Mouse (Mus musculus): Measurements from ENCODE around the gene Spag5. TPM values are rescaled to one million over a fixed set of nuclear protein-coding genes. Genes with fewer than 3 reads are reported as not detected.

The Spag5 gene
- polyA plus RNA-seq (2014; fragmentation: Nextera tagmentation; extraction: Ambion mirVana): 48.3 and 52.2 TPM in 2 replicates

GRCm38 (mm10) chr11:78301357-78302084 is at the start of gene Spag5:
Gene Spag5, plus strand, starts transcription at chr11:78301529.
- no peaks in the 10 kb centered on the region for H3K27me3 ChIP-seq (ENCODE audit: control insufficient read depth, insufficient read depth, low read length)
- ATAC-seq (ENCODE audit: low FRiP score) (peak; percentile 97), DNase-seq (ENCODE audit: low spot score) (peak; percentile 94)
- H3K4me1 ChIP-seq (replicated peaks; ENCODE audit: control insufficient read depth, insufficient read depth, low read length): no peaks in the 10 kb centered on the region
- H3K9me3 ChIP-seq (ENCODE audit: control insufficient read depth, low read length): no peaks in the 10 kb centered on the region
- H3K4me3 ChIP-seq (ENCODE audit: low read depth, low read length): peak within 1 kb of the TSS; percentile 79
- H3K9ac ChIP-seq (ENCODE audit: low read depth, low read length): peak within 1 kb of the TSS; percentile 75
- 0 out of 2 replicates have a peak within 1 kb of the TSS, but pooled peaks have one; percentile 6 for H3K27ac ChIP-seq (ENCODE audit: low read depth, low read length)
- H3K4me2 ChIP-seq (replicated peaks; ENCODE audit: low read depth, low read length): peak within 1 kb of the TSS; percentile 75
- under 1% methylated on average over 49 of the region's 49 CpGs for WGBS
- H3K36me3 ChIP-seq (ENCODE audit: control insufficient read depth, insufficient read depth, low read length): peaks cover 9% of the 10 kb centered on the region

- WGBS: 100% methylated on average over 1 of the region's 1 CpGs
- Histone ChIP-seq H3K4me3 (ENCODE audit: low read depth, low read length) (no peak overlapping the region), H3K9ac (ENCODE audit: low read depth, low read length) (no peak overlapping the region), H3K4me1 (replicated peaks; ENCODE audit: control insufficient read depth, insufficient read depth, low read length) (no peaks in the 10 kb centered on the region), H3K27ac (ENCODE audit: low read depth, low read length) (no peak overlapping the region), H3K36me3 (ENCODE audit: control insufficient read depth, insufficient read depth, low read length) (peaks cover 8% of the 10 kb centered on the region), H3K9me3 (ENCODE audit: control insufficient read depth, low read length) (no peaks in the 10 kb centered on the region), H3K4me2 (replicated peaks; ENCODE audit: low read depth, low read length) (no peak overlapping the region), H3K27me3 (ENCODE audit: control insufficient read depth, insufficient read depth, low read length) (0 out of 2 replicates have a peak, but pooled peaks cover 2% of the 10 kb centered on the region)
- no peak for ATAC-seq (ENCODE audit: low FRiP score)
- DNase-seq (ENCODE audit: low spot score): no peak
Observed at GRCm38 (mm10) chr11:78256618-78257017, 44.7 kb upstream of the Spag5 start.

GRCm38 (mm10) chr11:78260489-78261258 is 40.7 kb upstream of the Spag5 start:
- Histone ChIP-seq H3K4me1 (replicated peaks; ENCODE audit: control insufficient read depth, insufficient read depth, low read length) (no peaks in the 10 kb centered on the region), H3K27ac (ENCODE audit: low read depth, low read length) (no peak overlapping the region), H3K9ac (ENCODE audit: low read depth, low read length) (no peak overlapping the region), H3K9me3 (ENCODE audit: control insufficient read depth, low read length) (no peaks in the 10 kb centered on the region), H3K4me2 (replicated peaks; ENCODE audit: low read depth, low read length) (no peak overlapping the region), H3K27me3 (ENCODE audit: control insufficient read depth, insufficient read depth, low read length) (0 out of 2 replicates have a peak, but pooled peaks cover 2% of the 10 kb centered on the region), H3K36me3 (ENCODE audit: control insufficient read depth, insufficient read depth, low read length) (peaks cover 8% of the 10 kb centered on the region), H3K4me3 (ENCODE audit: low read depth, low read length) (peak overlapping the region; percentile 85)
- no peak for DNase-seq (ENCODE audit: low spot score)
- WGBS: 100% methylated on average over 2 of the region's 2 CpGs
- 0 out of 2 replicates have a peak, but pooled peaks have one; percentile 2 for ATAC-seq (ENCODE audit: low FRiP score)

GRCm38 (mm10) chr11:78261380-78262352 is 39.7 kb upstream of the Spag5 start, which contains the start of gene 2610507B11Rik:
Gene 2610507B11Rik, plus strand, starts transcription at chr11:78261752.
- no peaks in the 10 kb centered on the region for H3K4me1 ChIP-seq (replicated peaks; ENCODE audit: control insufficient read depth, insufficient read depth, low read length)
- H3K27me3 ChIP-seq (ENCODE audit: control insufficient read depth, insufficient read depth, low read length): 0 out of 2 replicates have a peak, but pooled peaks cover 2% of the 10 kb centered on the region
- H3K9ac ChIP-seq (ENCODE audit: low read depth, low read length): peak within 1 kb of the TSS; percentile 79
- ATAC-seq (ENCODE audit: low FRiP score): peak; percentile 98
- peak; percentile 96 for DNase-seq (ENCODE audit: low spot score)
- peak within 1 kb of the TSS; percentile 80 for H3K4me2 ChIP-seq (replicated peaks; ENCODE audit: low read depth, low read length)
- H3K4me3 ChIP-seq (ENCODE audit: low read depth, low read length): peak within 1 kb of the TSS; percentile 85
- H3K9me3 ChIP-seq (ENCODE audit: control insufficient read depth, low read length): no peaks in the 10 kb centered on the region
- WGBS: under 1% methylated on average over 80 of the region's 115 CpGs
- H3K36me3 ChIP-seq (ENCODE audit: control insufficient read depth, insufficient read depth, low read length): peaks cover 13% of the 10 kb centered on the region
- H3K27ac ChIP-seq (ENCODE audit: low read depth, low read length): peak within 1 kb of the TSS; percentile 80

- H3K27me3 ChIP-seq (ENCODE audit: control insufficient read depth, insufficient read depth, low read length): 0 out of 2 replicates have a peak, but pooled peaks cover 2% of the 10 kb centered on the region
- ATAC-seq (ENCODE audit: low FRiP score): no peak
- H3K4me3 ChIP-seq (ENCODE audit: low read depth, low read length): peak overlapping the region; percentile 85
- H3K4me1 ChIP-seq (replicated peaks; ENCODE audit: control insufficient read depth, insufficient read depth, low read length): no peaks in the 10 kb centered on the region
- H3K27ac ChIP-seq (ENCODE audit: low read depth, low read length): no peak overlapping the region
- H3K9me3 ChIP-seq (ENCODE audit: control insufficient read depth, low read length): no peaks in the 10 kb centered on the region
- H3K36me3 ChIP-seq (ENCODE audit: control insufficient read depth, insufficient read depth, low read length): peaks cover 14% of the 10 kb centered on the region
- WGBS: 5% methylated on average over 8 of the region's 8 CpGs
- DNase-seq (ENCODE audit: low spot score): peak; percentile 71
- H3K9ac ChIP-seq (ENCODE audit: low read depth, low read length): no peak overlapping the region; the same call in 1 of the 2 replicates
- peak overlapping the region; percentile 80 for H3K4me2 ChIP-seq (replicated peaks; ENCODE audit: low read depth, low read length)
Observed at GRCm38 (mm10) chr11:78262550-78262949, 38.8 kb upstream of the Spag5 start.

- H3K4me3 ChIP-seq (ENCODE audit: low read depth, low read length): no peak overlapping the region
- no peak for DNase-seq (ENCODE audit: low spot score)
- H3K4me2 ChIP-seq (replicated peaks; ENCODE audit: low read depth, low read length): no peak overlapping the region
- no peak for ATAC-seq (ENCODE audit: low FRiP score)
- H3K27ac ChIP-seq (ENCODE audit: low read depth, low read length): no peak overlapping the region
- H3K4me1 ChIP-seq (replicated peaks; ENCODE audit: control insufficient read depth, insufficient read depth, low read length): no peaks in the 10 kb centered on the region
- peaks cover 26% of the 10 kb centered on the region for H3K36me3 ChIP-seq (ENCODE audit: control insufficient read depth, insufficient read depth, low read length)
- no peaks in the 10 kb centered on the region for H3K9me3 ChIP-seq (ENCODE audit: control insufficient read depth, low read length)
- no peaks in the 10 kb centered on the region for H3K27me3 ChIP-seq (ENCODE audit: control insufficient read depth, insufficient read depth, low read length)
- H3K9ac ChIP-seq (ENCODE audit: low read depth, low read length): no peak overlapping the region
- WGBS: 90% methylated on average over 6 of the region's 6 CpGs
Observed at GRCm38 (mm10) chr11:78265571-78265970, 35.8 kb upstream of the Spag5 start.

GRCm38 (mm10) chr11:78271986-78272385 is 29.3 kb upstream of the Spag5 start:
- Histone ChIP-seq H3K9me3 (ENCODE audit: control insufficient read depth, low read length) (no peaks in the 10 kb centered on the region), H3K36me3 (ENCODE audit: control insufficient read depth, insufficient read depth, low read length) (peaks cover 32% of the 10 kb centered on the region), H3K4me2 (replicated peaks; ENCODE audit: low read depth, low read length) (no peak overlapping the region), H3K9ac (ENCODE audit: low read depth, low read length) (no peak overlapping the region), H3K27me3 (ENCODE audit: control insufficient read depth, insufficient read depth, low read length) (no peaks in the 10 kb centered on the region), H3K4me3 (ENCODE audit: low read depth, low read length) (no peak overlapping the region), H3K27ac (ENCODE audit: low read depth, low read length) (no peak overlapping the region), H3K4me1 (replicated peaks; ENCODE audit: control insufficient read depth, insufficient read depth, low read length) (no peaks in the 10 kb centered on the region)
- no peak for ATAC-seq (ENCODE audit: low FRiP score)
- WGBS: 92% methylated on average over 13 of the region's 13 CpGs
- DNase-seq (ENCODE audit: low spot score): no peak

GRCm38 (mm10) chr11:78275596-78275995 is 25.7 kb upstream of the Spag5 start:
- no peak overlapping the region for H3K4me3 ChIP-seq (ENCODE audit: low read depth, low read length)
- H3K27me3 ChIP-seq (ENCODE audit: control insufficient read depth, insufficient read depth, low read length): no peaks in the 10 kb centered on the region
- H3K27ac ChIP-seq (ENCODE audit: low read depth, low read length): no peak overlapping the region
- DNase-seq (ENCODE audit: low spot score) (no peak), ATAC-seq (ENCODE audit: low FRiP score) (no peak)
- WGBS: 100% methylated on average over 1 of the region's 1 CpGs
- no peak overlapping the region for H3K9ac ChIP-seq (ENCODE audit: low read depth, low read length)
- peaks cover 28% of the 10 kb centered on the region; the same call in 1 of the 2 replicates for H3K36me3 ChIP-seq (ENCODE audit: control insufficient read depth, insufficient read depth, low read length)
- H3K4me2 ChIP-seq (replicated peaks; ENCODE audit: low read depth, low read length): no peak overlapping the region
- no peaks in the 10 kb centered on the region for H3K9me3 ChIP-seq (ENCODE audit: control insufficient read depth, low read length)
- H3K4me1 ChIP-seq (replicated peaks; ENCODE audit: control insufficient read depth, insufficient read depth, low read length): no peaks in the 10 kb centered on the region
